Mouse (Mus musculus) lung, postnatal 0 days (tissue): ENCODE measurements around the gene Med20.

ENCODE experiments used
- CTCF ChIP-seq: IDR thresholded peaks from 2 replicates; pipeline ENCODE4 v1.5.1; 2016; ENCODE audit warnings: antibody characterized with exemption, mild to moderate bottlenecking
- EP300 ChIP-seq: IDR thresholded peaks from 2 replicates; pipeline ENCODE4 v1.6.1; 2016; ENCODE audit warnings: antibody characterized with exemption, mild to moderate bottlenecking, control low read depth

DNA sequence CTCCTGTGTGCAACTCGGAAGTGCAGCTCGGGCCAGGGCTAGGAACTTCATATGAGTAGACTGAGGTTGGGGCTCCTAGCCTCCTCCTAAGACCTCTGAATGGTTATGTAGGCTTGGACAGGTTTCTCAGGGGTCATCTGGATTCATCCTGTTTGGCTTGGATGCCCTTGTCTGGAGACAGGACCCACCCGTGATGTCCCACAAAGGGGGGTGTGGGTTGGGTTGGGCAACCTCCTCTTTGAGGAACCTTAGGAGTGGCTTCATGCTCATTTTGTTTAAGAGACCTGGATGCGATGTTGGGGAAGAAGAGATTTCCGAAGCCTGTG lies 14.6 kb upstream of the Med20 start:
- TF ChIP-seq EP300, result no peak
- TF ChIP-seq CTCF, result no peak
